Mouse (Mus musculus) kidney, adult 2 months (tissue): ENCODE measurements around the gene Gm12166.

Experiments used
- CTCF ChIP-seq: fragments of 200-500 bp; conservative IDR thresholded peaks from 2 replicates; pipeline ENCODE4 v1.5.1; 2011; ENCODE audit warnings: low read depth, mild to moderate bottlenecking, control low read depth, low read length, moderate library complexity, mixed read lengths; ENCODE audit not compliant: insufficient read depth, insufficient read length
- POLR2A ChIP-seq: fragments of 200-500 bp; IDR thresholded peaks from one replicate; pipeline ENCODE4 v1.6.1; 2011; ENCODE audit warnings: low read depth, low read length, control low read depth

DNA sequence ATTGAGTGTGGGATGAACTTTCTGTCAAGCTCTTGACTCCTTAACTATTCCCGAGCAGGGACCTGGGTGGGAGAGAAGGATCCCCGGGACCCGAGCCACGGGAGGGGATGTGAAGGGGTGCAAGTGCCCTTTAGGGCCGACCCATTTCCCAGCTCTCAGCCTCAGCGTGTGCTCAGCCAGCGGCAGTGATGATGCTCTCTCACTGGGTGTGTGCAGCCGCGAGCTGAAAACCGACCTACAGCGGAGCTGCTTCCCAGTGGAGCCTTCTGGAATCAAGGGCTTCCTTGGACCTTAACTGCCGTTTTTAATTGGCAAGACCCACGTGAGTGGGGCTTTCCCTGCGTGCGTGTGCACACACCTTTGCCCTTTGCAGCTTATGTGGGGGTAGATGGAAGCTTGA is 13.2 kb downstream of the Gm12166 start:
- TF ChIP-seq CTCF (no peak), POLR2A (no peak)
